Mouse (Mus musculus) intestine, embryonic 14.5 days (tissue): Measurements from ENCODE around the gene Cnnm3. TPM values are rescaled to one million over a fixed set of nuclear protein-coding genes. Genes with fewer than 3 reads are reported as not detected.

Experiments
- ATAC-seq: fragments of 200-750 bp; cut with Nextera tagmentation; replicated peaks from 2 replicates; pipeline ENCODE4 v1.8.0; 2017; ENCODE audit warnings: low read depth, moderate number of reproducible peaks, moderate TSS enrichment, moderate library complexity; ENCODE audit not compliant: low FRiP score, low TSS enrichment
- DNase-seq: peaks from one replicate; pipeline ENCODE4 v3.0.0-alpha.2; 2018; ENCODE audit warnings: low spot score
- H3K27ac ChIP-seq: fragments of 300-500 bp; sonication (generic); 2 replicates; pipeline ENCODE4 v1.5.1; 2014; ENCODE audit warnings: low read depth, mild to moderate bottlenecking, control low read depth
- H3K27me3 ChIP-seq: fragments of 300-500 bp; sonication (generic); replicated peaks from 2 replicates; pipeline ENCODE4 v1.6.1; 2014; ENCODE audit warnings: low read length, control low read depth; ENCODE audit not compliant: control insufficient read depth, insufficient read depth
- H3K36me3 ChIP-seq: fragments of 300-500 bp; sonication (generic); 2 replicates; pipeline ENCODE4 v1.6.1; 2014; ENCODE audit warnings: low read length, control low read depth; ENCODE audit not compliant: control insufficient read depth, insufficient read depth
- H3K4me1 ChIP-seq: fragments of 300-500 bp; sonication (generic); replicated peaks from 2 replicates; pipeline ENCODE4 v1.6.1; 2014; ENCODE audit warnings: low read length, control low read depth, mixed read lengths; ENCODE audit not compliant: control insufficient read depth, insufficient read depth
- H3K4me2 ChIP-seq: fragments of 300-500 bp; sonication (generic); 2 replicates; pipeline ENCODE4 v1.6.1; 2014; ENCODE audit warnings: low read length
- H3K4me3 ChIP-seq: fragments of 300-500 bp; sonication (generic); 2 replicates; pipeline ENCODE4 v1.5.1; 2014; ENCODE audit warnings: low read depth, low read length, control low read depth, mixed read lengths
- H3K9ac ChIP-seq: fragments of 300-500 bp; sonication (generic); 2 replicates; pipeline ENCODE4 v1.6.1; 2014; ENCODE audit warnings: mild to moderate bottlenecking, low read length
- H3K9me3 ChIP-seq: fragments of 300-500 bp; sonication (generic); 2 replicates; pipeline ENCODE4 v1.6.1; 2016; ENCODE audit warnings: low read length, control low read depth; ENCODE audit not compliant: control insufficient read depth
- WGBS: fragments of 180-500 bp; shearing (Covaris S2); extraction: QIAGEN DNeasy Blood & Tissue Kit; methylation state at CpG from one replicate; pipeline ENCODE4 v1.1.7; 2014; 5-methylcytosine and 5-hydroxymethylcytosine counted together
- polyA plus RNA-seq: library from polyadenylated mRNA; unstranded; fragments of >200 nt; fragmentation: Nextera tagmentation; extraction: Ambion mirVana; gene quantifications from 2 replicates; pipeline ENCODE4 v1.2.1, GENCODE M21; 2014

The Cnnm3 gene
- polyA plus RNA-seq, 1 experiment from 2014 or later = 5.4 TPM

DNA sequence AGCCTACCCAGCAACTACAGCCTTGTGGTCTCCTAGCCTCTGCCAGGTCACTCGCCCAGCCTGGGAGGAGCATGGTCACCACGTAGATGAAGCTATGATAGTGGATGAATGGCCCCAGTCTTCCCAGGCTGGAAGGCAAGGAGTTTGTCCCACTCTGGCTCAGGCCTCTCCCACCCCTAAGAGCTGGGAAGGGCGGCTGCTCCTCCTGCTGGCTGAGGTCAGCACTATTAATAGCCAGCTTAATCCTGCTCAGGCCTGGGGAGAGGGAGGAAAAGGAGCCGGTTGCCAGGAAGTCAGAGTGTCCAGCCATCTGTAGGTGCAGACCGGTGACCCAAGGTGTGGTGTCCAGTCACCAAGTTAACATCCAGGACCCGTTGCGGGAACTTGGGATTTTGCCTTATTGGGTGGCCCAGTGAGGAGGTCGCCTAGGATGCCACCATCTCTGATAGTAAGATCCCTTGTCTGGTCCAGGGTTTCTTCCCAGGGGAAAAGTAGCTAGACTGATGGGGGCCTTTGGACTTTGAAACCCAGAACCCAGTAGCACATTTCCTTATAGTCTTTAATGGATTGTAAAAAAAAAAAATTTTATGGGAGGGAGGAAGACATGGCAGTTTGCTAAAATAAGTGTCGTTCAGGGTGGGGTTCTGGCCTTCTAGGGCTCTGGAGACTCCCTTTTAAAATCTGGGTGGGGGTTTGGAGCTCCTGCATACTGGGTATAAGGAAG lies 19.1 kb upstream of the Cnnm3 start:
- no peak overlapping the region for H3K4me2 ChIP-seq
- DNase-seq (peak; percentile 75), ATAC-seq (peak; percentile 84)
- no peaks in the 10 kb centered on the region for H3K9me3 ChIP-seq
- H3K27ac ChIP-seq = 0 out of 2 replicates have a peak overlapping the region, but pooled peaks have one; percentile 27
- H3K4me3 ChIP-seq = no peak overlapping the region
- H3K27me3 ChIP-seq = no peaks in the 10 kb centered on the region
- H3K9ac ChIP-seq = no peak overlapping the region
- peaks cover 15% of the 10 kb centered on the region; the same call in 1 of the 2 replicates for H3K4me1 ChIP-seq
- H3K36me3 ChIP-seq = no peaks in the 10 kb centered on the region
- WGBS = 48% methylated on average over 9 of the region's 9 CpGs

DNA sequence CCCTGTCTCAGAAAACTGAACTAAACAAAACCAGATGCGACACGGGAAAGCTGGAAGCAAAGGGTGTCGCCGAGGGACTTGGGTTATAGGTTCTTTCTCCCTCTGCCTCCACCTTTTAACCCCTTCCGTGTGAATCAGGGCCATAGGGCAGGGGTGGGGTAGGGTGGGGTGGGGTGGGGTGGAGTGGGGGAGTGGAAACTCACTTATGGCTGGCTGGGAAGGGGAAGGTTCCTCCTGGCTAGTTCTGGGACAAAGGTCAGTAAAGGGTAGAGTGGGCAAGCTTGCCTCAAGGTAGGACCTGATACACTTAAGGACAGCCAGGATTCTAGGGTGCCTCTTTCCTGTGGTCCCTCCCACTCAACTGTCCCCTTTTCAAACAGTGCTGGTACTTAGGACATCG lies 18.4 kb upstream of the Cnnm3 start:
- H3K27ac ChIP-seq = no peak overlapping the region
- no peak overlapping the region for H3K4me3 ChIP-seq

DNA sequence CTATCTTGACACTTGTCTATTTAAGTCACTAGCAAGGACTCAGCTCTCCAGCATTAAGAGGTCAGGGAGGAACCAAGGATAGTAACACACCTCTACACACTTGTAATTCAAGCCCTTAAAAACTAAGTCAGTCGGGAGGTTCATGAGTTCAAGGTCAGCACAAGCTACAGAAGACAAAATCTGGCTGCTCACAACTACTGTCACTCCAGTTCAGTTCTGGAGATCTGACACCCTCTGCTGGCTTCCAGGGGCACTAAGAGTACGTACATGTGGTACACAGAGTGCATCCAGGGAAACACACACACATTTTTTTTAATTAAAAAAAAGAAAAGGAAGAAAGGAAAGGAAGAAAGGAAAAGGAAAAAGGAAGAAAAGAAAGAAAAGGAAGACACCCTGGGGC lies 14.9 kb upstream of the Cnnm3 start:
- Histone ChIP-seq H3K27me3 (no peaks in the 10 kb centered on the region), H3K27ac (no peak overlapping the region), H3K4me3 (no peak overlapping the region), H3K4me2 (no peak overlapping the region), H3K4me1 (peaks cover 15% of the 10 kb centered on the region; the same call in 1 of the 2 replicates), H3K9me3 (no peaks in the 10 kb centered on the region), H3K9ac (no peak overlapping the region), H3K36me3 (peaks cover 23% of the 10 kb centered on the region)
- ATAC-seq = no peak
- WGBS = 43% methylated on average over 2 of the region's 2 CpGs
- no peak for DNase-seq

More for the DNA sequence above, 18.4 kb upstream of the Cnnm3 start:
- H3K9ac ChIP-seq = no peak overlapping the region
- no peak for DNase-seq
- peaks cover 5% of the 10 kb centered on the region for H3K36me3 ChIP-seq
- H3K9me3 ChIP-seq = no peaks in the 10 kb centered on the region
- no peak overlapping the region for H3K4me2 ChIP-seq
- peaks cover 15% of the 10 kb centered on the region; the same call in 1 of the 2 replicates for H3K4me1 ChIP-seq
- WGBS = 64% methylated on average over 6 of the region's 6 CpGs
- no peak for ATAC-seq
- H3K27me3 ChIP-seq = no peaks in the 10 kb centered on the region

DNA sequence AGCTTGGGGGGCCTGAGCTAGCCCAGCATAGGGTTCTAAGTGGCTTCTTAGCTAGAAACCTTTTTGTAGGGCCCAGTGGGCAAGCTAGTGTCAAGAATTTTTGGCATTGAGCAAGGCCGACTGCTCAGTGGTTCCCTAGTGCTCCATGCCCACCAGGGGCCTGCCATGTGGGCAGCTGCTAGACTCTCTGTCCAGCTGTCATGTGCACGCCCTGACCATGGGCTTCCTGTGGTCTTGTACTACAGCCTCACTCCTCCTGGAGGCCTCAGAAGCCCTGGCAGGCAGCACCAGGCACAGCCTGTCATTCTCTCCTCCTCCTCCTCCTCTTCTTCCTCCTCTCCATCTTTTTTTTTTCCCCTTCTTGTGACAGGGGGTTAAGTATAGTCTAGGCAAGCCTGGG lies 14.4 kb upstream of the Cnnm3 start:
- no peak overlapping the region for H3K9ac ChIP-seq
- H3K36me3 ChIP-seq = peaks cover 27% of the 10 kb centered on the region
- H3K27me3 ChIP-seq = no peaks in the 10 kb centered on the region
- ATAC-seq (no peak), DNase-seq (no peak)
- no peaks in the 10 kb centered on the region for H3K9me3 ChIP-seq
- 79% methylated on average over 2 of the region's 2 CpGs for WGBS
- no peak overlapping the region for H3K4me3 ChIP-seq
- peaks cover 11% of the 10 kb centered on the region; the same call in 1 of the 2 replicates for H3K4me1 ChIP-seq
- no peak overlapping the region for H3K27ac ChIP-seq
- no peak overlapping the region for H3K4me2 ChIP-seq

DNA sequence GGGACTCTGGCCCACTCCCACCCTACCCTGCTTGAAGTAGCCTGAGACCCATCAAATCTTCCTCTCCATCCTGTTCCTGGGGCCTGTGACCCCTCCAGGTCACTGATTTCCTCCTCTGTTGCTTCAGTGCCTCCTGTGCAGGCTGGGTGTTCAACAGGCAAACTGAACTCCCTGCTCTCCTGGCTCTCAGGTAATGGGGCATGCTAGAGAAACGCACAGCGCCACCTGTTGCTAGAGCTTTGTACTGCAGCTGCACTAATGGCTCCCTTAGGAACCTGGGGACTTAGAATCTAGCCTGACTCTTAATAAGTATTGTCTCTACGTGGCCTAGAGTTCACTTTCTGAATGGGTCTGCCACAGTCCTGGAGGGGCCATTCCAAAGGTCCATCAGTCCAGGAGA lies 10.4 kb upstream of the Cnnm3 start:
- DNase-seq = peak; percentile 93
- 11% methylated on average over 3 of the region's 3 CpGs for WGBS
- H3K9ac ChIP-seq = no peak overlapping the region
- no peaks in the 10 kb centered on the region for H3K9me3 ChIP-seq
- ATAC-seq = peak; percentile 26; the same call in 1 of the 2 replicates
- H3K36me3 ChIP-seq = peaks cover 41% of the 10 kb centered on the region
- H3K27me3 ChIP-seq = no peaks in the 10 kb centered on the region
- H3K4me1 ChIP-seq = no peaks in the 10 kb centered on the region
- no peak overlapping the region for H3K4me2 ChIP-seq
- no peak overlapping the region for H3K4me3 ChIP-seq
- no peak overlapping the region for H3K27ac ChIP-seq

DNA sequence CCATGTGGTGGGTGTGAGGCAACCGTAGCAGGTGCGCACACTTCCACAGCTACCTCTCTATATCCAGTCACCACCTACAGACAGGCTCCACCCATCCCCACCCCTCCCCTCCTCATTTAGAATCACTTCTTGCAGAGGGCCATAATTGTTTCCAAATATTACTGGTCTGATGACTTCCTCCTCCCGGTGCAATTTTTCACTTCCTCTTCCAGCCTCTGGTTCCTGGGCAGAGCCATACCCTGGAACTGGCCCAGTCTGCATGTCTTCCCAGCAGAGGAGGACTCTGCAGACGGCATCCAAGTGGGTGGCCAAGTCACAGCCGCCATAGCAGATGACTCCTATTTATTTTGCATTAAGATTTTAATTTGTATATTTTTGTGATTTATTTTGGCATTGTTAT lies 3.4 kb upstream of the Cnnm3 start:
- no peak overlapping the region for H3K4me3 ChIP-seq
- no peak overlapping the region for H3K4me2 ChIP-seq
- no peaks in the 10 kb centered on the region for H3K9me3 ChIP-seq
- DNase-seq (no peak), ATAC-seq (no peak)
- no peak overlapping the region for H3K9ac ChIP-seq
- H3K36me3 ChIP-seq = peaks cover 21% of the 10 kb centered on the region; the same call in 1 of the 2 replicates
- no peak overlapping the region for H3K27ac ChIP-seq
- 75% methylated on average over 5 of the region's 5 CpGs for WGBS
- H3K4me1 ChIP-seq = peaks cover 4% of the 10 kb centered on the region
- no peaks in the 10 kb centered on the region for H3K27me3 ChIP-seq

DNA sequence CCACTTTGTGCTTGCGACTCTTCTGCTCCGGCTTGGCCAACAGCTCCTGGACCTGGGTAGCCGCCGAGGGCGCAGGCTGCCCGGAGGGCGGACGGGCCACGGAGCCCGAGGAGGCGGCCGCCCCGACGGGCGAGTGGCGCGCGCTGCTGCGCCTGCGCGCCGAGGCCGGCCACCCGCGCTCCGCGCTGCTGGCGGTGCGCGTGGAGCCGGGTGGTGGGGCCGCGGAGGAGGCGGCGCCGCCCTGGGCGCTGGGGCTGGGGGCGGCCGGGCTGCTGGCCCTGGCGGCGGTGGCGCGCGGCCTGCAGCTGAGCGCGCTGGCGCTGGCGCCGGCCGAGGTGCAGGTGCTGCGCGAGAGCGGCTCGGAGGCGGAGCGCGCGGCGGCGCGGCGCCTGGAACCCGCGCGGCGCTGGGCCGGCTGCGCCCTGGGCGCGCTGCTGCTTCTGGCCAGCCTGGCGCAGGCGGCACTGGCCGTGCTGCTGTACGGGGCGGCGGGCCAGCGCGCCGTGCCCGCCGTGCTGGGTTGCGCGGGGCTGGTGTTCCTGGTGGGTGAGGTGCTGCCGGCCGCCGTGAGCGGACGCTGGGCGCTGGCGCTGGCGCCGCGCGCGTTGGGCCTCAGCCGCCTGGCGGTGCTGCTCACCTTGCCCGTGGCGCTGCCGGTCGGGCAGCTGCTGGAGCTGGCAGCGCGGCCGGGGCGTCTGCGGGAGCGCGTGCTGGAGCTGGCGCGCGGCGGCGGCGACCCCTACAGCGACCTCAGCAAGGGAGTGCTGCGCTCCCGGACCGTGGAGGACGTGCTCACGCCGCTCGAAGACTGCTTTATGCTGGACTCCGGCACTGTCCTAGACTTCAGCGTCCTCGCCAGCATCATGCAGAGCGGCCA lies 660 bp downstream of the Cnnm3 start:
- Histone ChIP-seq H3K9me3 (no peaks in the 10 kb centered on the region), H3K27me3 (no peaks in the 10 kb centered on the region), H3K4me2 (peak overlapping the region; percentile 91), H3K4me1 (peaks cover 14% of the 10 kb centered on the region), H3K4me3 (peak overlapping the region; percentile 96), H3K27ac (peak overlapping the region; percentile 96), H3K9ac (peak overlapping the region; percentile 74), H3K36me3 (peaks cover 7% of the 10 kb centered on the region)
- peak; percentile 63 for ATAC-seq
- peak; percentile 77 for DNase-seq
- under 1% methylated on average over 73 of the region's 126 CpGs for WGBS

DNA sequence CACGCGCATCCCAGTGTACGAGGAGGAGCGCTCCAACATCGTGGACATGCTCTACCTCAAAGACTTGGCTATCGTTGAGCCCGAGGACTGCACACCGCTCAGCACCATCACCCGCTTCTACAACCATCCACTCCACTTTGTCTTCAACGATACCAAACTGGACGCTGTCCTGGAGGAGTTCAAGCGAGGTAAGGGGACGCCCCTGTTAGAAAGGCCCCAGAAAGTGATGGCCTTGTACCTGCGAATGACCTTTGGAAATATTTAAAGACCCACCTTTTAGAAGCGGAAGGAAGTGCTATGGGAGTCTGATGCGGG lies 1.3 kb downstream of the Cnnm3 start:
- H3K9me3 ChIP-seq = no peaks in the 10 kb centered on the region
- H3K4me1 ChIP-seq = peaks cover 14% of the 10 kb centered on the region
- H3K4me3 ChIP-seq = peak overlapping the region; percentile 96
- peak overlapping the region; percentile 96; the same call in 1 of the 2 replicates for H3K27ac ChIP-seq
- ATAC-seq (no peak), DNase-seq (no peak)
- H3K9ac ChIP-seq = peak overlapping the region; percentile 74
- peaks cover 3% of the 10 kb centered on the region for H3K36me3 ChIP-seq
- whole genome bisulfite sequencing = under 1% methylated on average over 16 of the region's 16 CpGs
- peak overlapping the region; percentile 91 for H3K4me2 ChIP-seq
- H3K27me3 ChIP-seq = no peaks in the 10 kb centered on the region
